Mouse (Mus musculus) megakaryocyte-erythroid progenitor cell, adult 5-6 weeks (primary cell): ENCODE results near the gene Mamdc4. TPM values are rescaled to one million over a fixed set of nuclear protein-coding genes. Genes with fewer than 3 reads are reported as not detected.

Experiments used
- ATAC-seq: replicated peaks from 2 replicates; pipeline ENCODE4 v1.8.0; 2016; ENCODE audit warnings: mild to moderate bottlenecking, inconsistent platforms; ENCODE audit not compliant: severe bottlenecking, poor library complexity, low FRiP score, low TSS enrichment
- total RNA-seq, 2 experiments: library from RNA; stranded (forward) in 1 of 2; stranded (reverse) in 1 of 2; fragments of 200-1000, 215-1000 nt in 1 of 2; fragments of >200 nt in 1 of 2; fragmentation: Nextera tagmentation in 1 of 2; gene quantifications; 2 replicates each; pipeline ENCODE4 v1.2.3; 2014 to 2017

Gene Mamdc4
- total RNA-seq (2014; fragmentation: Nextera tagmentation) (6.5 and 8.1 TPM in 2 replicates), total RNA-seq (2017) (0.38 and 2.0 TPM in 2 replicates)

DNA sequence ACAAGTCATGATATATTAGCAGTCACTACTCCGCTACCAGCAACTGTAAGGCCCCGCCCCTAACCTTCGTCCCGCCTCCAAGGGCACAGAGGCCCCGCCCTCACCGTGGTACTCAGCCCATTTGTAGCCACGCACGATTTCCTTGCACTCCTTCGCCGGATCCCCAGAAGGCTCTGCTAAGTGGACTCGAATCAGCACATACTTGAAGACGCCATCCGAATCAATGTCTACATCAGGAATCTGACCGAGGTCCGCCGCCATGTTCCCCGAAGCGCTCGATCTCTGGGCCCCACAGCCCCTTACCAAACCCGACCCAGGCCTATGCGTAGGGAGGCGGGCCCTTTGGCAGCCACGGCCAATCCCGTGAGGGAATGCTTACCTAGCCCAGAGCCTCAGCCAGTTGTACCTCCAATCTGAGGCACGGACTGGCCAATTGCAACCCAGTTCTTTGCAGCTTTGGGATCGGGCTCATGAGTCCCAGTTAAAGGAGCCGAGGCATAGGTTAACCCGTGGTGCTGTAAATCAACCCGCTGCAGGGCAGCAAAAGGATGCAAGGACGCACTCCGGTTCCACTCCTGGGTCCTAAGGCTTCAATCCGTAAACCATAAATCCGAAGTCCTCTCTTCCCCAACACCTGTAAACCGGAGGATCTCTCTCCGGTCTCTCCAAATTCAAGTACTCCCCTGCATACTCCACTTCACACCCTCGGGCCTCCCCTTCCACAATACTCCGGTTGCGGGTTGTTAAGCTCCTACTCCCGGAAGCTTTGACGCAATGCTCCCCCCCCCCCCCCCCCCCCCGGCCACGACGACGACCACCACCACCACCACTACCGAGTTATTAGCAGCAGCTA is at the start of gene Mamdc4, which contains the start of gene Phpt1:
Gene Mamdc4, minus strand, starts transcription at position 267 of the 853 bp plus-strand sequence.
Gene Phpt1, minus strand, starts transcription at position 646 of the 853 bp plus-strand sequence.
- ATAC-seq = peak; percentile 92

DNA sequence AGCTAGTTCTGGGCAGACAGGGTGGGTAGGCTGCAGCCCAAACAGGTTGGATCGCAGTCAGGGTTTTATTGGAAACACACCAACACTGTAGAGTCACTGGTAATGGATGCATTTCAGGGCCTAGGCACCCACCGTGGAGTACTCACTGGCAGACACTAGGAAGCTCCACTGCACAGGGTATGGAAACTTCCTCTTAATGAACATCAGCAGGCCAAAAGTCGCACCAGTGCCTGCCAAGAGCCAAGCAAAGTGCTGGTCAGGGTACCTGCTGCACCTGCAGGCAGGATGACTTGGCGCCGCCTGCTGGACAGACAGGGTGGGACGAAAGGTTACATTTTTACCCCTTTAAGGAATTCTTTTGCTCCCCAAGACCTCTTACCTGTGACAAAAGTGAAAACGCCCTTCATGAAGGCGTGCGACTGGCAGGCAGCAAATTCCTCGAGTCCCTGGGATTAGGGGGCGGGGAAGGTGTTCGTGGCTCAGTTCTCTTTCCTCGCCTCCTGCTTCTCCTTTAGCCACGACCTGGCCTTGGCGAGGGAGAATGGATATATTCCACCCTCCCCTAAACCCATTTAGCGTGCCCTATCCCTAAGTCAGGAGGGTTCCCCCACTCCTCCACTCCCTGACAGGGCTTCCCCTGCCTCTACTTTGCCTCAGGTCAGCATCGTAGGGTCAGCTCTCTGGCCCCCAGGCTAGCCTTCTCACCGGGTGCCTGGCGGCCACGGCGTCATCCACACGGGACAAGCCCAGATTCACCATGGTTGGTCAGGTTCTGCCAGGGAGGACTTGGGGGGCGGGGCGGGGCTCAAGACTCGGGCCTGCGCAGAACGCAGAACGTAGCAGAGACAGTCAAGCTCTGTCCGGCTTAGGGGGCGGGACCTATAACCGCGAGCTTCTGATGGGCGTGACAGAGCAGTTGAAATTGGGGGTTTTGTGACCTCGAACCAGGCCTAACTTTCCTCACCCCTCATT is 46.9 kb upstream of the Mamdc4 start, which contains the start of gene Tmem141:
Gene Tmem141, minus strand, starts transcription at position 777 of the 972 bp plus-strand sequence.
- ATAC-seq = peak; percentile 90

DNA sequence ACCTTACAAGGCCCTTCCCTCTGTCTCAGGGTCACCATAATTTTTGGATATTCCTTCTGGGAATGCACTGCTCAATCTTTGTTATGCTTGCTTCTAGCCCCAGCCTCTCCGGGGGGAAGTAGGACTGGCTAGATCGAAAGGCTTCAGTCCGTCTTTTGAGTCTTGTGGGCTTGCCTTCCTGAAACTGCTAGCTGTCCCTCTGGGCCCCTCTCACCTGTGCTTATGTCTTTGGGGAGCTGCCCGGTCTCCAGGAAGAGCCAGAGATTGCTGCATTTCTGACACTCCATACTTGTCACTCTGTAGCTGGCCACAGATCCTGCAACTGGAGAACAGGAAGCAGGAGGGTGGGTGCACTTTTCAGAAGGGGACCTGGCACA is 46.2 kb upstream of the Mamdc4 start:
- no peak for ATAC-seq

DNA sequence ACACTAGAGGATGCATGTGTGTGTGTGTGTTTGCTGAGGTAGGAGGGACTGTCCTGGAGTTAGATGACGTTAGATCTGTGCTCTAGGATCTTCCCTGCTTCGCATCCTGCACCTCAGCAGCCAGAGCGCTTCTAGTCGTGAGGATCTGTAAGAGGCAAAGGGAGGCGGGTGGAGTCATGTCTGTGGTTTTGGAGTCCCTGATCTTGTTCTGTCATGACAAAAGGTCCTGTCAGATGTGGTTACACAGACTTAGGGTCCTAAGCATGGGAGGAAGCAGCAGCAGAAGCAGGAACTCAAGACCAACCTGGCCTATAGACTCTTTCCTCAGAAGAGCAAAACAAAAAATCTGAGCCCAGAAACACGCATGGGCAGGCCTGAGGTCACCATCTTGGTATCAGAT is 45.7 kb upstream of the Mamdc4 start:
- no peak for ATAC-seq

DNA sequence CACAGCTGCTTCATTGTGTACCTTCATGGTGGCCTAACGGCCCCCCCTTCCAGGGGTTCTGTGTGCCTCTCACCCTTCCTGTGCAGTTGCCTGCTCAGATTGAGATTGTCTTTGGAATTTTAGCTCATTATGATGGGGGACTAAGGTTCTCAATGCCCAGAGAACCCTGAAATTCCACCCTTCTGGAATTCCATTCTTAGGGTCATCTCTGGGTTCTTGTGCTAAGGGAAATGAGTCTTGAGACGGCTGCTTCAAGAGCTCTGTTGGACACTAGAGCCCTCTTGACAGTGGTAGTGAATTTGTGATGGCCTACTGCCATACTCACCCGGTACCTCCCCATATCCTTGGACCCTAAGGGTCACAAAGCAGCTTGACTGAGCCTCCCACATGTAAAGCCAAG is 42.9 kb upstream of the Mamdc4 start, which contains the start of gene Ccdc183:
Gene Ccdc183, minus strand, starts transcription at position 101 of the 400 bp plus-strand sequence.
- ATAC-seq = no peak

DNA sequence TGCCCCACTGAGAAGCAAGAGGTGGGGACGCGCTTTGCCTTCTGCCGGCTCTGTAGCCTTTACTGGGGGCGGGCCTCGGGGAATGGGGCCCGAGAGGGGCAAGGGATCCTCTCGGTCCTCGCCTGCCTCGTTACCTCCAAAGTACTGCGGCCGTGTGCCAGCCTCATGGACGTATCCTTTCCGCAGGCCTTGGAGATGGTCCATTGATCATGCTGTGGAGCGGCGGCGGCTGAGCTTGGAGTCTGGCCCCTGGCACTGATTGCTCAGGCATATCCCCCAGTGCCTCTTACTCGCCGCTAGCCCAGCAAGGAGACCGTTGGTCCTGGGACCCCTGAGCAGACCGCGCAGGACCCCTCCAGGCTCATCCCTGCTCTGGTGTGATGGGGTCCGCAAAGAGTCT is 41.8 kb upstream of the Mamdc4 start:
- ATAC-seq = no peak

DNA sequence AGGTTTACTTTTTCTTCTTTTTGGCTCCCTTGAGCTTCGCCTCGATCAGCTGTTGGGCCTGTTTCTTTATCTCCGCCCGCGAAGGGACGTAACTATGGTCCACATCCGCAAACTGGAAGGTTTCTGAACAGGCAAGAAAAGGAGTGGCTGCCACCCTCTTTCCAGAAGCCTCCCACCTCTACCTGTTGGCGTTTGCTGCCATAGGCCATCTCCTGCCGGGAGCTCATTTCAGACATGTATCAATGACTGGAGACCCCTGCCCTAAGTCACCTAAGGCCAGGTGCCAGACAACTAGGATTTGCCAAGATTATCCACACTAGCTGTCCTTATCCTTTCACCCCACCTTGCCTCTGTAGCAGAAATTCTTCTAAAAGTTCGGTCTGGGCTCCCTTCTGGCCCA is 34.0 kb upstream of the Mamdc4 start:
- peak; percentile 9; the same call in 1 of the 2 replicates for ATAC-seq

DNA sequence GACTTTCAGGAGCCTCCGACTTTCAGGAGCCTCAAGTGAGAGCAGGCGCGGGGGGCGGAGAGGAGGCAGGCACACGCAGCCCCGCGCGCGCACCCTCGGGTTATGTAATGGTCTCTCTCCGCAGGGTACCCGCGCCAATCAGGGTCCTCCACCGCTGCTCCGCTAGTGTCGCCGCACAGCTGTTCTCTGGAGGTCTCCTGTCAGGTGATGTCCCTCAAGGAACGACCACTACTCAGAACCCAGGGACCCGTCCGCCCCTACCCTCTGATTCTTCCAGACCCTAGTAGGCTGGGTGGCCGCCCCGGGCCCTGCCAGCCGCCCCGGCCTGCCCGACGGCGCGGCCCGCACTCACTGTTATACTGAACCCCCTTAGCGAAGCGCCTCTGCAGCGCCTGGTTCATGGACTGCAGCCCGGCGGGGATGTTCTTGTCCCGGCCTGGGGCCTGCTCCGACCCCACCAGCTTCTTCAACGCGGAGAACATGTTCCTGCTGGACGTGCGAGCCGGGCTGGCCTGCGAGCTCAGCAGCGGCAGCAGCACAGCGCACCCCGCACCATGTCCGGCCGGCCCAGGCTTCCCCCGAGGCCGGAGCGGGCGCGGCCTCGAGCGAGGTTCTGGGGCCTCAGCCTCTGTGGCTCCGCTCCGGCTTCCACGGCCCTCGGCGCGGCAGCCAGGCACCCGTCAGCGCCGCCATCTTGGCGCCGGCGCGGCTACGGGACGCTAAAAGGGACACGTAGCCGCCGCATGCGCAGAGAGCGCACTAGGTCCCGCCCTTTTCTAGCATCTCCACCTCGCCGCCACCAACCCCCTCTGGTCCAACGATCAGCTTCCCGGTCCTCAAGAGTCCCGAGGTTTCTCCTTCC is 33.3 kb upstream of the Mamdc4 start, which contains the start of gene Rabl6:
Gene Rabl6, minus strand, starts transcription at position 761 of the 862 bp plus-strand sequence.
- ATAC-seq = peak; percentile 80

DNA sequence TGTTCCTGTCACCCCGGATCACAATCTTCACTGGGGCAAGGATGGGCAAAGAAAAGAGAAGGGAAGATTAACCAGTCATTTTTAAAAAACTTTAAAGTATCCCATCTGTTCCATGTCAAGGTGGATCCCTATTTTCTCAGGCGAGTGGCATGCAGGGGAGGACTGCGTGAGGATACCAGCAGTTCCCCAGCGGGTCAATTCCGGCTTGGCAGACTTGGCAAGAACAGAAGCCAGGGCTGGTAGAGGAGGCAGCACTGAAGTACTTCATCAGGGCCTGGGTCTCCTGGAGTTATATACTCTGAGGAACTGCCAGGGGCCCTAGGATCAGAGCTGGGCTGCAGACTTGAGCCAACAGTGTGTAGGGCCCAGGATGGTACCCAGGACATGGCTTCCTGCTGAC is 27.9 kb upstream of the Mamdc4 start:
- ATAC-seq = no peak

DNA sequence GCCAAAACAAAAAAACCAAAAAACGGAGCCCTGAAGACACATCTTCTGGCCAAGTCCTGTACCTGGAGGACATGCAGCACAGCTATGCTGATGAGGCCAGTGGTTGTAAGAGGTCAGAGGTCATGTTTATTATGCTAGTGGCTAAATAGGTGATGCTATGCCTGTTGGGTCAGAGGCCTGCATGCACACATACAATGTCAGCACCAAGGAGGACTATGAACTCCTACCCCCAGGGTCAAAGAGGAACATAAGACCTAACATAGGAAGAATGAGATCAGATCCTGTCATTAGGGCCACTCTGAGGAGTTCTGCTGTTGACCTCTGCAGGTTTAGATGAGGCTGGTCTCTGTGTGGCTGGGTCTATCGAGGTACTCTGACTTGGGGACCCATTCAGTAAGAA is 25.4 kb upstream of the Mamdc4 start:
- ATAC-seq = no peak

DNA sequence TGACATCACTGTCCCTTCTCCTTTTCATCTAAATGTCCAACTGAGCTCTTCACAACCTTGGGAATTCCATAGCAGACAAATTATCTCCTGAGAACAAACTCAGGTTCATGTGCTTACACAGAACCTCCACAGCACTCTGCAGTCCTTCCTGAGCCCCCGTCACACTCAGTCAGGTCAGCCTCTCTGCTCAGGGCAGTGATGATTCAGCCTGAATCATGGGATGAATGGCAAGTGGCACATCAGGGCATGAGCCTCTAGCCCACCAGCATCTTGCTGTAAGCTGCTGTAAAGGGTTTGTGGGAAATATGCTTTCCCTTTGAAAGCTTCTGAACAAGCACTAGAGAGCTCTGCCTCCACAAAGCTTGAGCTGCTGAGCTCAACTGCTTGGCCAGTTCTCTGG is 24.1 kb upstream of the Mamdc4 start:
- ATAC-seq = no peak

DNA sequence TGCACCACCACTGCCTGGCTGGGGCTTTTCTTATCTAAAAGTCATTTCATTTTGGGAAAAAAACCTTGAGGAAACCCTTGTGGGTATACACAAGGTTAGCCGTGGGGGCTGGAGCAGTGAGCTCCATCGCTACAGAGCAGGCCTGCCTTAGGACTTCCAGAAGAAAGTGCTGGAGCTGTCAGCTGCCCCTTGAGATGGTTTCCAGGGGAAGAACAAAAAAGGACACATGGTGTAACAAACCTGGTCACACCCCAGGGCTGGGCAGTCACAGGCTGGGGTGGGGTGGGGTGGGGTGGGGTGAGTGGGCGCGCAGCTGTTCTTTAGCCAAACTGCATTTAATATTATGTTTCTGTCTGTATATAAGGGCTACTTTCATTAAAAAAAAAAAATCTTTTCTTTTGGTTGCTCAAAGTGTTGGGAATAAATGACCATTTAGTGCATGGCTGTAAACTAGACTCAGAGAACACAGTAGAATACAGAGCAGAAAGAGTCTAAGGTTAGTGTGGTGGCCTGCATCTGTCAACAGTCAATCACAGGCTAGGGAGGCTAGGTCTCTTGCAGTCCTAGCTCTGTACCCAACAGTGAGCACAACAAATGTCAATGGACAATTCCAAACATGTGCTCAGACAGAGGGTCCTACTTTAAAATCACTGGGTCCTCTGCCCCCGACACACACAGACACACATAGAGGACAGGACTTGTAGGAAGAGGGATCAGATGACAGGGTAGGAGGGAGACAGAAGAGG is 22.3 kb upstream of the Mamdc4 start:
- no peak for ATAC-seq

DNA sequence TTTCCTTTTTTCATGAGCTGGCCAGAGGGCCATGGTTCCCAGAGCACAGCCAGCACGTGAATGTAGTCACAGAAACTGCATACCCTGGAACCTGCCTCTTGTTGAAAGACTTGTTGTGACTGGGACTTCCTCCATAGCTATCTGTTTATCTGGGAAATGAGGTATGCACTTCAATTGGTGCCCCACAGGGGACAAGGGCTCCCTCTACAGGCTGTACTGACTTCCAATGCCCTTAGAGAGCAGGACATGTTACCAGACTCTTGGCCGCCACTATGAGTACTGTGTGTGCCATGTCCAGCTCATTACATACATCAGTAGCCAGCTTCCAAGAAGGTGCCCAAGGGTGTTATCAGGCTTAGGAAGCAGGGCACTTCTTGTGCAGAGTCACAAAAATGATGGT is 17.2 kb upstream of the Mamdc4 start:
- peak; percentile 64 for ATAC-seq

DNA sequence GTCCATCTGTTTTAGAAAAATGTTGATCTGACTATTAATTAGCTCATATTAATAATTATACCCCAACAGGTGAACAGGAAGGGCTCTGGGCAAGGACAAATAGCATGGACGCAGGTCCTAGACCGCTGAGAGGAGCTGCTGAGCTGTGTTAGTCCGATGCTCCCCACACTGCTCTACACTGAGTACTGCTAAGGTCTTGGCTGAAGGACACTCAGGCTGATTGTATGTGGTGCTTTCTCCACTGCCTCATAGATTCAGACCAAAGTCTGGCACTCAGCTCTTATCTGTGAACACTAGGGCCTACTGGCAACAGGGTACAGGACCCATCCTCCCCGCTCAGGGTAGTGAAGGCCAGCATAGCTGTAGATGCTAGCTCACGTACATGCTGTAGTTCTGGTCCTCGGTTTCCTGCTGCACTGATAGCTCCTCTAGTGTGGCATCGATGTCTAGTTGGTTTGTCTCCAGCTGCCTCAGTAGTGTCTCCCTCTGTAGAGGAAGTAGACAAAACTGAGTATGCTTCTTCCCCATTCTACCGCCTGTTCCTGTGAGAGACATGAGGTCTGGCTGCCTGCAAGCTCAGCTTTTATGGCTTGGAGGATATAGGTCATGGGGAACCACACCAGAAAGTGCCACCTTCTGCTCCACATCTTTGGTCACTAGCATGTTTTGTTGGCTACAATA is 13.7 kb upstream of the Mamdc4 start:
- ATAC-seq = no peak

DNA sequence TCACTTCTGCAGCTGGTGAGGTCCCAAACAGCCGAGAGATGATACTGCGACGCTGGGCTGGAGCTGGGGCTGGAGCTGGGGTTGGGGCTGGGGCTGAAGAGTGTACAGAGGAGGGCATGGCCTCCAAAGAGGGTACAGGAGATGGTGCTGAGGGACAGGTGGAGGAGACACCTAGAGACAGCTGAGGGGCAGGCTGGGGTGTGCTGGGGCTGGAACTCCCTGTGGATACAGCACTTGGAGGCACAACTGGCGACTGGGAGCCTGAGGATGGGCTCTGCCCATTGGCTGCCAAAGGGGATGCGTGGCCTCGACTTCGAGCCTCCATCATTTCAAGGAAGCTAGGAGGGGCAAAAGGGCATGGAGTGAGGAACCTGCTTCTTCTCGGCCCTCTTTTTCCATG is 12.6 kb upstream of the Mamdc4 start:
- ATAC-seq = no peak

DNA sequence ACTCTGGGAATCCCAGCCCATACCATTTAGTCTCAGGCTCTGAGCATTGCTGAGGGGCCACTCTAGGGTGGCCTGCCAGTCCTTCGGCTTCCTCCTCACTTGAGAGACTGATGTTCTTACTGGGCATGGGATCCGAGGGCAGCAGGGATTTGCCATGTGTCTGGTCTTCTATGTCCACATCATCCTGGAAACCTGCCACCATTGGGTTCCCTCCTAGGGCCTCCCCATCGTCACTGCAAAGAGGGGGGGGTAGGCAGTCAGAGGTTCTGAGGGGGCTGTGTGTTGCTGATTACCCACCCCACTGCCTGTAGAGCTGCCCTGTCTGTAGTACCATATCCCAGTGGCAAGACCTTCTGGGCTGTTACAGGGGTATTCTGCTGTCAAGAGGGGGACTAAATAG is 11.0 kb upstream of the Mamdc4 start:
- ATAC-seq = no peak

DNA sequence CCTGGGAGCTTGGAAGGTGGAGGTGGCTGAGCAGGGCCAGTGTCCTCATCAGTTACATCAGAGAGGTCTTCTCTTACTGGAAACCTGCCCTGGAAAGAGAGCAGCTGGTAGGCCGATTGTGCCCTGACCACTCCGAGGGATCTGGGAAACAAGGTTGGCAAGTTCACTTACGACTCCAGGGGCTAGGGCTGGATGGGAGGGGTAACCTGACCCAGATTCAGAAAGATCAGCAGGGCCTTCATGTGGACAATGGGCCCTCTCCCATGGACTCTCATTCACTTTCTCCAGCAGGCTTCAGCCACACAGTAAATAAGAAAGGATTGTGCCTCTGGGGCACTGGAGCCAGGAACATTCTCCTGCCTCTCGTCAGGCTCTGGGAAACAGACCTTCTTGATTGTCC is 10.2 kb upstream of the Mamdc4 start:
- ATAC-seq = no peak

DNA sequence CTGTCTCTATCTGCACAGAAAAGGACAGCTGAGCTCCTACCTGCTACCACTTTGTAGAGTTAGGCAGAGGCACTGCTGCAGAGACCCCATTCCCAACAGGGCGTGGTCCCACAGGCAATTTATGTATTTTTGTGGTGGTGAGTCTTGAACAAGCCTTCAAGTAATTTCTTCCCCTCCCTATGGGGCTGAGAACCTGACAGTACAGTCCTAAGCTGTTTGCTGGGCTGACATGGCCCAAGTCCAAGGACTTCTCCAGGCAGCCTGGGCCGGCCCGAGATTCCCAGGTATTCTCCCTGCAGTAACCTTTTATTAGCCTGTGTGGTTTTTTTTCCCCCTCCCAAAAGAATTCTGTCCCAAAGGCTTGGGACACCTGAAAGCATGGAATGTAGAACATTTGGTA is 9.5 kb upstream of the Mamdc4 start:
- no peak for ATAC-seq
